9 mouse cellular contexts compared by ENCODE assay signal in the genomic region with DNA sequence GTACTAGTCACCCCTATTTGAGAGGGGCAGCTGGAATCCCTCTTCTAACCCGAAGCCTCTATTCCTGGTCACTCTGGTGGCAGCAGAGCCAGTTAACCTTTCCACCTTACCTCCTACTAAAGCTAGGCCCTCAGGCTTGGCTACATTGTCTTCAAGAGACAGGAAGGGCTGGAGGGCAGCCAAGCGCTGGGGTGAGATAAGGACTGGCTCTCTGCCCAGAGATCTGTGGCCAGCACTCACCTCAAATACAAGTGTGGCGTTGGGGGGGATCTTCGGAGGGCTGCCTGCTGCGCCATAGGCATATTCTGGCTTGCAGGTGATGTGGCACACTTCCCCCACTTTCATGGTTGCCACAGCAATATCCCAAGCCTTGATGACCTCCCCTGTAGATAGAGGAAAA. TPM values are rescaled to one million over a fixed set of nuclear protein-coding genes. Genes with fewer than 3 reads are reported as not detected.
DNase-seq lines count a peak whose midpoint lies in the region; ATAC-seq and TF ChIP-seq lines count a peak whose summit lies in the region.
"Had no signal": no experiment of that assay in that cellular context is flagged by ENCODE, and none has a peak within 500 bp of the region (broad histone marks: within the 10 kb centered on the region; RNA-seq: fewer than 3 reads in every experiment).

No protein-coding gene starts in this region.

- peaks cover 32% of the 10 kb centered on the region for H3K4me1 ChIP-seq in kidney, embryonic 15.5 days
- peaks cover 32% of the 10 kb centered on the region for H3K4me1 ChIP-seq in cerebellum, adult 2 months (ENCODE audit: control insufficient read depth, insufficient read depth, low read length)
- H3K4me1 ChIP-seq in heart, embryonic 16.5 days (ENCODE audit: control insufficient read depth, insufficient read depth, low read length) = peaks cover 39% of the 10 kb centered on the region

- no peaks in the 10 kb centered on the region for H3K27me3 ChIP-seq in kidney, embryonic 15.5 days
- no peaks in the 10 kb centered on the region for H3K27me3 ChIP-seq in cerebellum, adult 2 months (ENCODE audit: control insufficient read depth, insufficient read depth, low read length)
- H3K27me3 ChIP-seq in heart, embryonic 16.5 days (ENCODE audit: control insufficient read depth, insufficient read depth, low read length) = no peaks in the 10 kb centered on the region
- H3K27me3 ChIP-seq: liver, embryonic 13.5 days had no signal

- no peak for ATAC-seq in kidney, embryonic 15.5 days (replicated peaks; ENCODE audit: low FRiP score)
- peak; percentile 43 for ATAC-seq in heart, embryonic 16.5 days (replicated peaks; ENCODE audit: extremely low read depth, insufficient read depth, low FRiP score)

- no peak overlapping the region for H3K27ac ChIP-seq in kidney, embryonic 15.5 days
- H3K27ac ChIP-seq in cerebellum, adult 2 months (ENCODE audit: insufficient read depth, low read length) = no peak overlapping the region
- H3K27ac ChIP-seq in heart, embryonic 16.5 days (ENCODE audit: low read length) = peak overlapping the region; percentile 80
- H3K27ac ChIP-seq: liver, embryonic 13.5 days had no signal

- TF ChIP-seq CTCF in cerebellum, adult 2 months (IDR thresholded peaks at IDR 0.05; ENCODE audit: borderline replicate concordance, insufficient read depth, low read depth, low read length) = no peak

- H3K9ac ChIP-seq in kidney, embryonic 15.5 days = no peak overlapping the region
- no peak overlapping the region for H3K9ac ChIP-seq in heart, embryonic 16.5 days (ENCODE audit: low read length)
- H3K9ac ChIP-seq: liver, embryonic 13.5 days had no signal

- 70% methylated on average over 5 of the region's 5 CpGs for WGBS in kidney, embryonic 15.5 days
- WGBS in cerebellum, adult 2 months = 12% methylated on average over 5 of the region's 5 CpGs
- 16% methylated on average over 5 of the region's 5 CpGs for WGBS in heart, embryonic 16.5 days

- no peak overlapping the region for H3K4me2 ChIP-seq in kidney, embryonic 15.5 days
- H3K4me2 ChIP-seq in heart, embryonic 16.5 days (ENCODE audit: low read depth, low read length) = peak overlapping the region; percentile 13; the same call in 1 of the 2 replicates

- H3K9me3 ChIP-seq in kidney, embryonic 15.5 days (replicated peaks) = no peaks in the 10 kb centered on the region
- no peaks in the 10 kb centered on the region for H3K9me3 ChIP-seq in heart, embryonic 16.5 days (replicated peaks; ENCODE audit: control insufficient read depth, low read length)
- H3K9me3 ChIP-seq: liver, embryonic 13.5 days had no signal

- peak; percentile 86 for DNase-seq in kidney, adult 11 months
- DNase-seq in cerebellum, adult 2 months = peak; percentile 83 to 84
- DNase-seq in lung, postnatal 4 days = peak; percentile 86 to 91
- no peak for DNase-seq in layer of hippocampus, postnatal 36 days
- no peak for DNase-seq in c-Kit-positive CD71-positive TER-119-positive erythroid progenitor cells, embryonic 14.5 days (ENCODE audit: low spot score)
- no peak for DNase-seq in neural tube, embryonic 10.5 days (ENCODE audit: extremely low spot score, low spot score)
- DNase-seq: liver, embryonic 13.5 days had no signal

- peaks cover 60% of the 10 kb centered on the region for H3K36me3 ChIP-seq in kidney, embryonic 15.5 days
- peaks cover 55% of the 10 kb centered on the region for H3K36me3 ChIP-seq in heart, embryonic 16.5 days (ENCODE audit: control insufficient read depth, insufficient read depth)

- no peak for TF ChIP-seq POLR2A in cerebellum, adult 2 months (IDR thresholded peaks at IDR 0.05; ENCODE audit: borderline replicate concordance, insufficient read depth, low read length)

- H3K4me3 ChIP-seq in kidney, embryonic 15.5 days (replicated peaks) = no peak overlapping the region
- H3K4me3 ChIP-seq in cerebellum, adult 2 months (replicated peaks; ENCODE audit: insufficient read depth, low read depth, low read length) = no peak overlapping the region
- no peak overlapping the region for H3K4me3 ChIP-seq in heart, embryonic 16.5 days (ENCODE audit: low read length)

RNA-seq across cellular contexts. Expression of gene Fkbp4, which starts 3.0 kb away (rescaled TPM):
- 521 and 534 TPM in 2 replicates for polyA plus RNA-seq in kidney, embryonic 15.5 days (2015; fragmentation: Nextera tagmentation; extraction: Ambion mirVana)
- polyA plus RNA-seq in cerebellum, adult 2 months (2012; rRNA removed) = 249 and 256 TPM in 2 replicates
- polyA plus RNA-seq in heart, embryonic 16.5 days (2015; fragmentation: Nextera tagmentation; extraction: Ambion mirVana) = 281 and 301 TPM in 2 replicates
- 100 to 1,000 TPM; 123 to 134 TPM for total RNA-seq in layer of hippocampus, postnatal 36 days (2021)

RNA-seq across cellular contexts. Expression of gene Itfg2, which starts 10.7 kb away (rescaled TPM):
- polyA plus RNA-seq in kidney, embryonic 15.5 days (2015; fragmentation: Nextera tagmentation; extraction: Ambion mirVana) = 30.5 and 35.9 TPM in 2 replicates
- 48.1 and 52.5 TPM in 2 replicates for polyA plus RNA-seq in cerebellum, adult 2 months (2012; rRNA removed)
- polyA plus RNA-seq in heart, embryonic 16.5 days (2015; fragmentation: Nextera tagmentation; extraction: Ambion mirVana) = 28.4 and 35.6 TPM in 2 replicates
- 10 to 100 TPM; 18.2 to 25.4 TPM for total RNA-seq in layer of hippocampus, postnatal 36 days (2021)

RNA-seq across cellular contexts. Expression of gene Nrip2, which starts 36.4 kb away (rescaled TPM):
- polyA plus RNA-seq in kidney, embryonic 15.5 days (2015; fragmentation: Nextera tagmentation; extraction: Ambion mirVana) = 18.8 and 20.1 TPM in 2 replicates
- 52.2 and 59.6 TPM in 2 replicates for polyA plus RNA-seq in cerebellum, adult 2 months (2012; rRNA removed)
- polyA plus RNA-seq in heart, embryonic 16.5 days (2015; fragmentation: Nextera tagmentation; extraction: Ambion mirVana) = 3.4 and 4.1 TPM in 2 replicates
- total RNA-seq in layer of hippocampus, postnatal 36 days (2021) = 10 to 100 TPM; 16.0 to 18.1 TPM

Comparison
In these comparisons a context has a peak if more than half of its experiments do, and no peak if none do; other contexts are left out.
1. DNase-seq: peak in kidney, adult 11 months (single experiment), cerebellum, adult 2 months (2 of 2) and lung, postnatal 4 days (2 of 2); none in layer of hippocampus, postnatal 36 days (0 of 2), c-Kit-positive CD71-positive TER-119-positive erythroid progenitor cells, embryonic 14.5 days (single experiment) and neural tube, embryonic 10.5 days (single experiment).